Mouse (Mus musculus): ENCODE measurements around the gene Crhr2.

- TF ChIP-seq CTCF (IDR thresholded peaks at IDR 0.05; ENCODE audit: borderline replicate concordance, extremely low read depth, insufficient read depth, insufficient read length) (no peak), POLR2A (IDR thresholded peaks at IDR 0.05; ENCODE audit: borderline replicate concordance, extremely low read depth, insufficient read depth, insufficient read length, poor library complexity, severe bottlenecking) (no peak)
Measured at GRCm38 (mm10) chr6:55076561-55077255, 56.1 kb downstream of the Crhr2 start.
